Mouse (Mus musculus) kidney, postnatal 14 days (tissue): ENCODE measurements around the gene Ppm1b.

Source experiments
- DNase-seq: peaks from one replicate; pipeline ENCODE4 v3.0.0; 2022; ENCODE audit warnings: mixed read lengths

Ppm1b gene

DNA sequence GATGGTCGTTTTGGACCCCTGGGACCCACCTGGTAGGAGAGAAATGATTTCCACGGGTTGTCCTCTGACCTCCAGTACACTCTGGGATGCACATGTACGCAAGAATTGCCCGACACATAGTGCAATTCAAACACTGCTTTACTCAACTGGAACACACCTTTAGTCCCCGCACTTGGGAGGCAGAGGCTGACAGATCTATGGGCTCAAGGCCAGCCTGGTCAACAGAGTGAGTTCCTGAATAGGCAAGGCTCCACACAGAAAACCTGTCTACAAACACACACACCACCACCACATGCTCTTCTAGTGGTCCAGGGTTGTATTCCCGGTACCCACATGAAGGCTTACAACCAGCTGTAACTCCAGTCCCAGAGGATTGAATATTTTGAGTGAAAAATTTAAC lies 68.6 kb downstream of the Ppm1b start:
- no peak for DNase-seq

DNA sequence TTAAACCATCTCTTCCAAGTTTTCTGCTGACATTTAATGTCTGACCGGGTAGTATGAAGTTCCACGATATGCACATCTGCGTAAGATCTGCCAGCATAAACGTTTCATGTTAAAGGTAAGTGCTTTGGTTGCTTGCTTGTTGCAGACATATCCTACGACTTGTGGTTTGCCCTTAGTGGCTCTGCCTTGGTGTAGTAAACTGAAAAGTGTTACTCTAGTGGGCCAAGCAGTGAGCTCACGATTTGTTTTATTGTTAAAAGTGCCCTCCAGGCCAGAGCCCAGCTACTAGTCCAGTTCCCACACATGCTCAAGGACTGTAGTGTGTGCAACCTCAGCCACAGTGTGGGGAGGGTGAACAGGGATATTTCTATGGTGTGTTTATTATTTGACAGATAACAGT lies 69.9 kb downstream of the Ppm1b start:
- DNase-seq: no peak

DNA sequence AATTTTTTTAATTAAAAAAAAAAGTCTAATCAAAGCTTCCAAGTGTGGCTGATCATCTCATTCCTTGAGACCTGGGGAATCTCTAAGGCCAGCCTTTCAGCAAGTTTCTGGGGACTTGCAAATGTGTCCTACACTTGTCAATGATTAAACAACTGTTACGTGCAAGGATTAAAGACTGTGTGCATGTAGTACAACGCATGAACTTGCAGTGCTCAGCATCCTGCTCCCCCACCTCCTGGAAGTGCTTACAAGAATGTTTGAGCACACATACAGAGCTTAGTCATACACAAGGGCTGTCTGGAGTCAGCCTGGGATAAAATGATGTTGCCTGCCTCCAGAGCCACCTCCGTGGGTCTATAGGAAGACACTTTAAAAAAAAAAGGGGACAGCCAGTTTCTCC lies 70.7 kb downstream of the Ppm1b start:
- DNase-seq: peak; percentile 62

DNA sequence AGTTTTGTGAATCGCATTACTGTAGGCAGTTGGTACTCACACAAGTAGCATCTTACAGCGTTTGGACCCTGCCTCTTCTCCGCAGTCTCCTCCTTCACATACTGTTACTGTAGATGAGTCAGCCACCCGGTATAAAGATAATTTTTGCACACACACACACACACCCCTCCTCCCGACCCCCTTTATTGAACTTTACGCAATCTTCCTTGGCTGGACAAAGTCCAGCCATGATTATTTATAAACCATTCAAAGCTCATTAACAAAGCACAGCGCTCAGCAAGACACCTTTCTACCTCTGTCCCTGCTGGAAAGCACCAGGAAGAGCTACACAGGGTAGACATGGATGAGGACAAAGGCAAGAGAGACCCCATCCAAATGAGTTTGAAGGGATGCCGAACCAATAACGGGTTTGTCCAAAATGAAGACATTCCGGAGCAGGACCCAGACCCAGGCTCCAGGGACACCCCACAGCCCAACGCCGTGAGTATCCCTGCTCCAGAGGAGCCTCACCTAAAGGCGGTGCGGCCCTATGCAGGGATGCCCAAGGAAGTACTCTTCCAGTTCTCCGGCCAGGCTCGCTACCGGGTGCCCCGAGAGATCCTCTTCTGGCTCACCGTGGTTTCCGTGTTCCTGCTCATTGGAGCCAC lies 71.7 kb downstream of the Ppm1b start, which contains the start of gene Slc3a1:
TSS of gene Slc3a1 (plus strand) at position 284 of the 647 bp plus-strand sequence.
- DNase-seq: peak; percentile 62

DNA sequence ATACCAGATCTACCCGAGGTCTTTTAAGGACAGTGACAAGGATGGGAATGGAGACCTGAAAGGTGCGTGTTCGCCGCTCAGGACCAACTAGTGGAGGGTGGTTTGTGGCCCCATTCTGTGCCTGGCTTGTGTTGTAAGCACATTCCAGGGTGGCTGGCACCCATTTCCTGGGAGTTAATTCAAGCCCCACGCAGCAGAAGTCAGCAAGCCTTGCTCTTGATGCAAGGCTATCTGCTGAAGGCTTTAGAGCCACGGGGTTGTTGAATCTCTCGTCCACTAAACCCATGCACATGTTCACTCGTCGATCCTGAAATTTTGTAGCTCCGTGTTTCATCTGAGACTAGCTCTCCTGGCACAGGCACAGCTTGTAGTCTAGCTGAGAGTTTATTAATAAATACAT lies 72.3 kb downstream of the Ppm1b start:
- peak; percentile 22 for DNase-seq

DNA sequence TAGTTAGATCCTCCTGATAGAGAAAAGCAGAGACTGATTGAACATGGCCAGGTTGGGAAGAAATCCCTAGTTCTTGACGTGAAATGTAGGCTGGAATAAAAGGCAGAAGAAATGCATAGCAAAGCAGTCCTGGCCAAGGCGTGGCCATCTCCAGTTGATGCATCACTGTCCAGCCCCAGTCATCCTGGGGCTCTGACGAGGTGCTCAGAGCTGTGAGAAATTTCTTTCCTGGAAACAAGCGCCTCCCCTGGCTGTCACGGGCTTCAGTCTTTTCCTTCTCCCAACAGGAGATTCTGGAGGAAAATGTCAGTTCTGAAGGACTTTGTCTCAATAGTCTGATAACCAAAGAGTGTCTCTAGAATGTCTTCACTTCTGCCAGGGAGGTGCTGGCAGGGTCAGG lies 74.1 kb downstream of the Ppm1b start:
- DNase-seq: peak; percentile 12

DNA sequence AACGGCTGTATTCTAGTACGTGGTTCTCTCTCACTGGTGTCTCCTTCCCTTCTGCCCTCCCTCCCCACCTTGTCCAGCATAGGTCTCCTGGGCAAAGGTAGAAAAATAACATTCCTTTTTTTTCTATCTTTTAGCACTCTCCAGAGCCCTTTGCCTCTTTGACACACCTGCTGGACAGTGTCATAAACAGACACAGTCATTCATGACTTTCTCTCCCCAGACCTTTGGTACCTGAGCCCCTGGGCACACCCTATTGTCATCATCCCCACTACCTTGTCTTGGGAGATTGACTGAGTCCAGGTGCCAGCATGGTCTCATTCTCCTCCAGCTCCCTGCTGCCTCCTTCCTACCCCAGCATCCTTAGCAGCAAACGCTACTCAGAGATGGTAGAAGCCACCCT lies 76.5 kb downstream of the Ppm1b start:
- DNase-seq: no peak

DNA sequence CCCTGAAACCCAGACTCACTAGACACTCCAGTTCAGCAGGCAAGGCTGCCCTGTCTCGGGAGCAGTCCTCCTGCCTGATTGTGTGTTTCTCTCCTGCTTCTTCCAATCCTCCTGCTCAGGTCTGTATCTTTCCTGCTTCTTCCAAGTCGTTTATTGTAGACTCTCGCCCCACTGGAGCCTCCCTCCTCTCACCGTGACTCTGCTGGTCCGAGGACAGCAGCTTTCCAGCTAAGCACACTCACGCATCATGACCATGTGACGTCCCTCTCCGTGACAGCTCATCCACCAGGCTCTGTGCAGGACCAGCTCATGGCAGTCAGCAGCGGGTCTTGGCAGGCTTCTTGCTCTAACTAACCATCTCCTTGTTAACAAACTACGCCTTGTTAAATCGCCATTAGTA lies 77.5 kb downstream of the Ppm1b start:
- DNase-seq: no peak

DNA sequence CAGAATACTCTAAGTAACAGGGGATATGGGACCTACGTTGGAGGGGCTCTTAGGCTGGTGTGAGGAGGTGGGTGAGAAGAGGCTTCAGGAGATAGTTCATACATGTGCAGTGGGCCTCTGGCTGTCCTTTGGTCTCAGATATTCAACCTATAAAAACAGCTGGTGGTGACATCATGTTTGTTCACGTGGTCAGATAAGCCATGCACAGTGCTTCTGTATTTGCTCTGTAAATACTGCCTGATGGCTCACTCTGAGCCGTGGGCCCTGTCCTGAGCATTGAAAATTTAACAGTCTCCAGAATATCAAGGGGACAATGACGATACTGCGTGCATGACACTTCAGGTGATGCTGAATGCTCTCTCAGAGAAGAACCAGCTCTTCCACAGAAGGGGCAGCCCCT lies 81.3 kb downstream of the Ppm1b start:
- DNase-seq: no peak

DNA sequence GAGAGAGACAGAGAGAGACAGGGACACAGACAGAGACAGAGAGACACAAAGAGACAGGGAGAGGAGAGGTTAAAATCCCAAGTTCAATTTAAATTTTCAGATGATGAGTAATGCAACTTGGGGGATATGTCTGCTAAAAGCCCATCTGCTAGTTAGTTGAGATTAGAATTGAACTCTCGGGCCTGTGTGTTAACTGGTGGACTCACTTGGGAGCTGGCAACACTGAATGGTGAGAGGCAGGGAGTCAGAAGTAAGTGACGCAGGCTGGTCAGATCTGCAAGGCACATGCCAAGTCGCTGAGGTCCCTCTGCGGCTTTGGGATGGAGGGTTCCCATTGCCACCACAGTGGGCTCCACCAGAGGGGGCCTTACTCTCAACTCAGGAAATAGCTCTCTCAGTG lies 81.8 kb downstream of the Ppm1b start:
- no peak for DNase-seq

DNA sequence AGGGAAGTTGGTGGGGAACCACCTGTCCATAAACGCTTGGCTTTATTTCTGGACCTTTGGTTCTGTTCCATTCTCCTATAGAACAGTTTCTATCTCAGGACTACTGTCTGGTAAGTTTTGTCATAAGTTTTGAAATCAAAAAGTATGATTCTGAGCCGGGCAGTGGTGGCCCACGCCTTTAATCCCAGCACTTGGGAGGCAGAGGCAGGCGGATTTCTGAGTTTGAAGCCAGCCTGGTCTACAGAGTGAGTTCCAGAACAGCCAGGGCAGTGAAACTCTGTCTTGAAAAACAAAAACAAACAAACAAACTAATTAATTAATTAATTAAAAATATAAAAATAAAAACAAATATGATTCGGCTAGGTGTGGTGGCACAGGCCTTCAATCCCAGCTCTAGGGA lies 82.2 kb downstream of the Ppm1b start:
- DNase-seq: no peak

DNA sequence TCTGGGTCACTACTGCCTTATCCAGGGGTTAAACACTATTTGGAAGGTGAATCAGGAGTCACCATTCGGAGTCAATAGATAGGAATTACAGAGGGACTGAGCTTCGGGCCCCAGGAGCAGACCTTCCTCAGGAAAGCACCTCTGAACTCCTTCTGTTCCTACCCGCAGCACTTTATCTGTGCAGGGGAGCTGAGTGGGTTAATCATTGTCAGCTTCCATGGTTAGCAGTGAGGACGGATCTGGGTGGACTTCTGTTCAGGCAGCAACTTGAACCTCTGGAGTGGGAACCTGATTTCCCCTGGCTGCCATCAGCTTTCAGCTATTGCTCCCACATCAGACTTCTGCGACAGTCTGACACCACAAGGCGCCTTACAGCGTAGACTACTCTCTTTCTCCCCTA lies 84.4 kb downstream of the Ppm1b start:
- peak; percentile 80 for DNase-seq

DNA sequence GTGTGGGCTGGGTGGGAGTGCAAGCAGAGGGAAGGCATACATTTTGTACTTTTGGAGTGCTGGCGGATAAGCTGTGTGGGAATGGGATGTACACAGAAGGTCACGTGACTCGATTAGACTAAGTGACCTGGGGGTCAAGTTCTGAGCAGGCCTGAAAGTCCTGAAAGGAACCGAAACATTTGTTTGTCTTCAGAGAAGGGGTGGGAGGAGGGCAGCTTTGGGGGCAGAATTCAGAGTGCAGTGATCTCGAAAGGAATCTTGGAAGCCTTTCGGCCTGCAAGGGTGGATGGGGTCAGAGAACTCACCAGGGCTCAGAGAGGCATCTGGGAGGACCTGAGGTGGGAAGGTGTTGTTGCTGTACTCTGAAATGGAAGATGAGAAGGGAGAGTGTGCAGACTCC lies 85.9 kb downstream of the Ppm1b start:
- DNase-seq: peak; percentile 80

DNA sequence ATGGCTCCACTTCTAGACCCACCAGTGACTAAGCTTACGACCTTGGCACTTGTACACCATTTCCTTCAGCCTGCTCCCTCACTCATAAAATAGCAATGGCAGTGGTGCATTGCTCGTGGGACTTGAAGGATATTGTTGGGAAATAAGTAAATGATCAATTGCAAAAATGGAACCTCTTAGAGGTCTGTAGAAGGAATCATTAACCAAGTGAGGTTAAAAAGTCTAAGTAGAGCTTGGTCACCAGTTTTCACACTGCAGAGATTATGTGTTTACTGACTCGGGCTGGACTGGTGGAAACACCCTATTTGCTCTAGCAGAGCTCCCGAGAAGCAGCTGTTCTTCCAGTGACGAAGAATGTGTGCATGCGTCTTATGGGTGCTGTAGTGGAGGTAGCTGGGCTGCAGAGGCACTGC lies 86.9 kb downstream of the Ppm1b start:
- peak; percentile 61 for DNase-seq

DNA sequence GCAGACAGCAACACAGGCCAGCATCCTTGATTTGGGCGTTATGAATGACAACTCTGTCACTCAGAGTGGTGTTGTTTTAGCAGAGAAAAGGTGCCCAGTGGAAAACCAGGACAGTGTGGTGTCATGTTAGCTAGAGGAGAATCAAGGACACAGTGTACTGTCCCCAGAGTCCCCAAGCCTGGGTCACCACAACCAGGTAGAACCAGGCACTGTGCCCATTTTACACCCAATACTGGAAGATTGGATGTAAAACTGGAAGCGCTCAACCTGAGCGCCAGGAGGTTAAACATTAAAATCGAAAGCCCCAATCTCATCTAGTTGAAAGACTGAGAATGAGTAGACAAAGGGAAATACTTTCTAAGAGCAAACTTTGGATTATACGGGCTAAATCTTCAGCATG lies 87.9 kb downstream of the Ppm1b start:
- DNase-seq: peak; percentile 79

DNA sequence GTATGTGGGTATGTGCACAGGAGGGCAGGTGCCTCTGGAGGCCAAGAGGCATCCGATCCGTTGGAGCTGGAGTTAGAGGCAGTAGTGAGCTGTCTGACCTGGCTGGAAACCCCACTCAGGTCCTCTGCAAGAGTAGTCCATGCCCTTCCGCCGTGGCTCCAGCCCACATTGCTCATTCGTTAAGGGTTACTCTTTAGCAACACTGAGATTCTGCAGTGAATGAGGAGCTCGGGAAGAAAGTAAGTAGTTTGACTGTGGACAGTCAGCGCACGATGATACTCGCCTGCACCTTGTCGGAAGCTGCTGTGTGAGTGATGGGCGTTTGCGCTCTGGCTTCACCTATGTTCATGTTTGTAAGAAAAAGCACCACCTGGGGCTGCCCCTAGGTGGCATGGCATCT lies 88.6 kb downstream of the Ppm1b start:
- no peak for DNase-seq

DNA sequence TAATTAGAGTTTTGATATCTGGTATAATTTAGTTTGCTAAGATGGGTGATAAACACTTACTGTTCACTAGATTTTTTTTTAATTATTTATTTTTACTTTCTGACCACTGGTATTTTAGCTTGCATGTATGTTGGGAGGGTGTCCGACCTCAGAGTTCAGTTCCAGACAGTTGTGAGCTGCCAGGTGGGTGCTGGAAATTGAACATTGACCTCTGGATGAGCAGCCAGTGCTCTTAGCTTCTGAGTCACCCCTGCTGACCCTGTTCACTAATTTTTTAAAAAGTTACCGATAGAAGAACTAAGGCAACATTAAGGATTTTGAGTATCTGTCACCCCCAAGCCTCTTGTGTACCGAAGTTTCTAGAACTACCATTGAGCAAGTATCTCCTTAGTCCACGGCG lies 91.8 kb downstream of the Ppm1b start:
- no peak for DNase-seq

DNA sequence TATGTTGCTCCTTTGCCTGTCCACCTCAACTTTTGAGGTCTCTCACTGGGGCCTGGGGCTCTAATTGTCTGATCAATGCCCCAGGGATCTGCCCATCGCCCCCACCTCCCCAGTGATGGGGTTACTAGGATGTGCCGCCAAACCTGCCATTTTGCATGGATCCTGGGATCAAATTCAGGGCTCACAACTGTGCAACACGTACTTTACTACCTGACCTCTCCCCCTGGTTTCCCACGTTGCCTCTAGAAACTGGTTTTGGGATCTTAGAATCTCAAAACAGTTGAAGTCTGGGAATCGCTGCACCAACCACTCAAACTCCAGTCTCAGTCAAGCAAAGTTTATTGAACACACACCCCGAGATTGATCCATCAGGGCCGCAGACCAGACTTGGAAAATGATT lies 101.7 kb downstream of the Ppm1b start:
- no peak for DNase-seq

DNA sequence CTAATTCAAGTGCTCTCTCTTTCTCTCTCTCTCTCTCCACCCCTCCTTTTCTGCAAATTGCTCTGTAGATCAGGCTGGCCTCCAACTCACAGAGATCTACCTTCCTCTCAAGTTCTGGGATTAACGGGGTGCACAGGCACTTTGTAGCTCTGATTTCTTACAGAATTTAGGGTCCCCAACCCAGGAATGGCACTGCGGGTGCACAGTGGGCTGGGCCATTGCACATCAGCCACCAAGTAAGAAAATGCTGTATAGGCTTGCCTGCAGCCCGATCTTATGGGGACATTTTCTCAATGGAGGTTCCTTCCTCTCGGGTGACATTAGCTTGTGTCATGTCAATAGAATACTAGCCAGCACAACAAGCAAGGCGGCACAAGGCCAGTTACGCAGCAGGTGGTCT lies 102.6 kb downstream of the Ppm1b start:
- no peak for DNase-seq

DNA sequence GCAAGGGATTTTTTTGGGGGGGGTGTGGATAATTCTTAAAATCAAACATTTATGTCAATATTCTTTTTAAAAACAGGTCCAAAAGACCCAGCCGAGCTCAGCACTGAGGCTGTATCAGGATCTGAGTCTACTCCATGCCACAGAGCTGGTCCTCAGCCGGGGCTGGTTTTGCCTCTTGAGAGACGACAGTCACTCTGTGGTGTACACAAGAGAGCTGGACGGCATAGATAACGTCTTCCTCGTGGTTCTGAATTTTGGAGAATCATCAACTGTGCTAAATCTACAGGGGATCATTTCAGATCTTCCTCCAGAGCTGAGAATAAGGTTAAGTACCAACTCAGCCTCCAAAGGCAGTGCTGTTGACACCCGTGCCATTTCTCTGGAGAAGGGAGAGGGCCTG lies 107.0 kb downstream of the Ppm1b start:
- DNase-seq: no peak

DNA sequence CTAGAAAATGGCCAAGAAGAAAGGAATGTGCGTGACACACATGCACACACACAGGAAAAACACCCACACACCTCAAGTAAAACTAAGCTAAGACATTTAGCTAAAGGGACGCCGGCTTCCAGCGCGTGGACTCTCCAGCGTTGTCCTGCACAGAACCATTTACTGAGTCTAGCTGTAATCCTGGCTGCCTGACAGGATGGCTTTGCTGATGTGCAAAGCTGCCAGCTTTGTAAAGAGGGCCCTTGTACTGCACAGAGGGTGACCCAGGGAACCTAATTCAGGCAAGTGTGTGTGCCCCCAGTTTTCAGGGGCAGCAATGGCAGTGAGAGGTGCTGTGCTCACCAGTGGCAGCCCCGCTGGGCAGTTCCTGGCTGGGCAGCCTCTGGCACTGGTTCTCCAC lies 110.8 kb downstream of the Ppm1b start:
- DNase-seq: no peak

DNA sequence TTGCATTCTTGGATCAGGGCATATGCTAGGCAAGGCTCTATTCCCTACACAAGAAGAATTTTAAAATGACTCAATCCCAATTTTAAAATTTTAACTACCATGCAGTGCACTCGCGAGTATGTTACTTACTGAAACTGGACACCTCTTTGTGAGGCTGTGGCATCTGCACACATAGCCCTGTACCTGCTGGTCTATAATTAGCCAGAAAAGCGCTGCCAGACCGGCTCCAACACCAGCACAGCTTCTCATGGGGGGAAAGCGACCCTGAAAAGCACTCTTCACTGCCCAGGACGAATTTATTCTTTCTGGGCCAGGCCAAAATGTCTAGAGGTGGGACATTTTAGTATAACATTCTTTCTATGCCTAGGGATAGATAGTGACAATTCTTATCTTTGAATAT lies 114.1 kb downstream of the Ppm1b start:
- no peak for DNase-seq

DNA sequence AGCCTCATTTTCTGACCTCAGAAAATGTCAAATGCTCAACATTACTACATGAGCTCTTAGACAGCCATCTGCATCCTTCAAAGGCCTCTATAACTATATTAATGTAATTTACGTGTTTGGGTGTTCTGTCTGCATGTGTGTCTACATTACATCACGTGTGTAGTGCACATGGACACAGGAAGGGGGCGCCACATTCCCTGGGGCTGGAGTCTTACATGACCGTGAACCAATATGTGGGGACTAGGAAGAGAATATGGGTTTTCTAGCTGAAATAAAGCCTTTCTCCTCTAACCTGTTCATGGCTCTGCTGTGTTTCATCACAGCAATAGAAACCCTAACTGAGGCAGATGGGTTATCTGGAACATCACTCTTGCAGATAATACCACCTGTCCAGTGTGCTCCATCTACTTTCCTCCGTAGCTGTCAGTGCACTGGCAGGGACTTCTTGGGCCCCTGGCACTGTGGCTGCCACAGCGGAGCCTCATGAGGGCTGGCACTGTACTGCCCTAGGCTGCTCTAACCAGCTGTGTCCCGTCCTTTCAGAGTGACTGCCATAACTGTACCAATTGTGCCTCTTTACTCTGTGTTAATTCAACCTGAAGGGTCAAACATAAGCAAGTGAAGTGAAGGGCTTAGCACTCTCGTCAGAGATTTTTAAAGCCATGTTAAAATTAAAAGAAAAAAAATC lies 114.7 kb downstream of the Ppm1b start:
- no peak for DNase-seq

DNA sequence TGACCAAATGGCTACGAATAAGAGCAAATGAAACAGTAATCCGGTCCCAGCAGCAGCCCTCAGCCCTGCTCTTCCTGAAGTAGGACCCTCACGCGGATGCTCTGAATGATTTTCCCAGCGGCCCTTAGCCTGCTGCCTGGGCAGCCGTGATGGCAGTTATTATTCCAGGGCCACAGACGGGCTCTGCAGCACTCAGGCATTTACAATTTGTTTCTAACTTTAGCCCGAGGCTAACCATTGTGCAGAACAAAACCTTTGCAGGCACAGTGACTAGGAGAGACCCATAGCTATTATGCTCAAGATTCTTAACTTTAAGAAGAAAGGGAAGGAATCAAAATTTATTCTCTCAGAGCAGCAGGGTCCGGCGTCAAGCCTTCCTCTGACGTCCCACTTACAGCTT lies 115.8 kb downstream of the Ppm1b start:
- DNase-seq: no peak

DNA sequence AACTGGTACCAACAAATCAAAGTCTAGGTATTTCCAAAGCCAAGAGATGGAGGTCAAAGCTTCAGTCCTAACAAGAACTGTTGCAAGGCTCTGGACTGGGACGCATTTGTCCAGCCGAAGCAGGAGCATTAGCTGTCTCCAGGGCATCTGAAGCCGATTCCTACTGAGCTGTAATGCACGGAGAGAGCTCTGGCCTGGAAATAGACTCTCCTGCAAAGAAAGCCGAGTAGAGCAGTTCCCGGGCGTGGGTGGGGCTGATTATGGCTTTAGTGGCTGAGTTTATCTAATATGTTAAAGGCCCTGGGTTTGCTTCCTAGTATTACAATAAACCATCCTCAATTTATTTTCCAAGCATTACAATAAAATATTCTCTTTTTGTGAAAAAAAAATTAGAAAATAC lies 116.7 kb downstream of the Ppm1b start:
- no peak for DNase-seq
